Mouse (Mus musculus) ES-Bruce4 (cell line): ENCODE data around the gene Anp32a.

Experiments used
- CTCF ChIP-seq: IDR thresholded peaks from one replicate; pipeline ENCODE4 v1.8.1; 2011; ENCODE audit warnings: low read depth, low read length
- POLR2A ChIP-seq: IDR thresholded peaks from one replicate; pipeline ENCODE4 v1.8.1; 2011; ENCODE audit warnings: low read length; ENCODE audit not compliant: insufficient read depth

DNA sequence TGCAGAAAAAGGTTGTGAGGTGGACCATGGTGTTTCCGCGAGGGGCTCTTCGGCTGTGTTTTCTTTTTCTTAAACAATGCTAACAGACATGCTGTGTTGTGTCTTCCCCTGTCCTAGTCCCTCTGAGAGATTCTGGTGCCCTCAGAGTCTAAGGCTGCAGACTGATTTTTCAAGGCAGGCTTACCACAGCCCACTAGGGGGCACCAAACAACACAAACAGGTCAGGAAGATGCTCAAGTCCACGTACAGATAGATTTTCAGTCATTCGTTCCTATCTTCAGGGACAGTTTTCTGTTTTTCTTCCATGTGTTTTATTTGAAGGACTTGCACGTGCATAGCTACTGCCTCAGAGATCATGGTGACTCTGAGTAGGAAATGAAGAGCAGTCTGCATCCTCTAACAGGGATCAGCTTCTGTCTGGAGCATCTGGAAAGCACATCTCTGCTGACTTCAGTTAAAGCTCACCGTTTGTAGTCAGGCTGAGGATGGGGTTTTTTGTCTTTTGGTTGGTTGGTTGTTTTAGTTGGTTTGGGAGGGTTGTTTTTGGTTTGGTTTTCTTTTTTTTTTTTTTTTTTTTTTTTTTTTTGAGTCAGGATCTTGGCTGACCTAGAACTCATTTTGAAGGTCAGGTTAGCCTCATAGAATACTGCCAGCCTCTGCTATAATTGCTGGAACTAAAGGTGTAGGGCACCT lies 45.9 kb upstream of the Anp32a start:
- TF ChIP-seq CTCF: peak; percentile 74
- no peak for TF ChIP-seq POLR2A
